Mouse (Mus musculus) kidney, embryonic 15.5 days (tissue): ENCODE data around the gene Ckap5. TPM values are rescaled to one million over a fixed set of nuclear protein-coding genes. Genes with fewer than 3 reads are reported as not detected.
"Not testable (repeated sequence)": the region's sequence is repeated elsewhere in the genome, so short reads cannot be mapped to it uniquely, and the experiment has no call there.

Experiments used
- ATAC-seq: fragments of 200-750 bp; cut with Nextera tagmentation; replicated peaks from 2 replicates; pipeline ENCODE4 v1.8.0; 2017; ENCODE audit warnings: moderate TSS enrichment; ENCODE audit not compliant: low FRiP score
- H3K27ac ChIP-seq: fragments of 300-500 bp; sonication (generic); 2 replicates; pipeline ENCODE4 v1.5.1; 2015; ENCODE audit warnings: mild to moderate bottlenecking, inconsistent platforms
- H3K27me3 ChIP-seq: fragments of 300-500 bp; sonication (generic); 2 replicates; pipeline ENCODE4 v1.6.1; 2015; ENCODE audit warnings: inconsistent platforms
- H3K36me3 ChIP-seq: fragments of 300-500 bp; sonication (generic); 2 replicates; pipeline ENCODE4 v1.6.1; 2015; ENCODE audit warnings: inconsistent platforms
- H3K4me1 ChIP-seq: fragments of 300-500 bp; sonication (generic); 2 replicates; pipeline ENCODE4 v1.6.1; 2015; ENCODE audit warnings: inconsistent platforms
- H3K4me2 ChIP-seq: fragments of 300-500 bp; sonication (generic); 2 replicates; pipeline ENCODE4 v1.6.1; 2015; ENCODE audit warnings: moderate library complexity, mild to moderate bottlenecking, inconsistent platforms
- H3K4me3 ChIP-seq: fragments of 300-500 bp; sonication (generic); replicated peaks from 2 replicates; pipeline ENCODE4 v1.5.1; 2015; ENCODE audit warnings: mild to moderate bottlenecking, inconsistent platforms
- H3K9ac ChIP-seq: fragments of 300-500 bp; sonication (generic); 2 replicates; pipeline ENCODE4 v1.6.1; 2015; ENCODE audit warnings: mild to moderate bottlenecking, inconsistent platforms
- H3K9me3 ChIP-seq: fragments of 300-500 bp; sonication (generic); replicated peaks from 2 replicates; pipeline ENCODE4 v1.6.1; 2016; ENCODE audit warnings: inconsistent platforms
- WGBS: fragments of 180-500 bp; shearing (Covaris S2); methylation state at CpG from one replicate; pipeline ENCODE4 v1.1.7; 2015; ENCODE audit warnings: mixed read lengths; 5-methylcytosine and 5-hydroxymethylcytosine counted together
- polyA plus RNA-seq: library from polyadenylated mRNA; unstranded; fragments of >200 nt; fragmentation: Nextera tagmentation; extraction: Ambion mirVana; gene quantifications from 2 replicates; pipeline ENCODE4 v1.2.1, GENCODE M21; 2015

The Ckap5 gene
- polyA plus RNA-seq, 1 experiment from 2014 or later, result 83.3 TPM

- no peaks in the 10 kb centered on the region for H3K27me3 ChIP-seq
- 0% methylated on average over 15 of the region's 15 CpGs for WGBS
- peak overlapping the region; percentile 98 for H3K4me3 ChIP-seq
- peaks cover 5% of the 10 kb centered on the region; the same call in 1 of the 2 replicates for H3K4me1 ChIP-seq
- peaks cover 18% of the 10 kb centered on the region for H3K36me3 ChIP-seq
- H3K27ac ChIP-seq, result peak overlapping the region; percentile 90
- peak overlapping the region; percentile 71 for H3K4me2 ChIP-seq
- ATAC-seq, result no peak; the same call in 1 of the 2 replicates
- peak overlapping the region; percentile 99 for H3K9ac ChIP-seq
- no peaks in the 10 kb centered on the region for H3K9me3 ChIP-seq
Observed at GRCm38 (mm10) chr2:91527147-91527486, 555 bp downstream of the Ckap5 start.

- Histone ChIP-seq H3K4me2 (peak overlapping the region; percentile 56), H3K4me3 (peak overlapping the region; percentile 39), H3K27ac (peak overlapping the region; percentile 59; the same call in 1 of the 2 replicates), H3K9me3 (no peaks in the 10 kb centered on the region), H3K36me3 (peaks cover 4% of the 10 kb centered on the region; the same call in 1 of the 2 replicates), H3K27me3 (no peaks in the 10 kb centered on the region), H3K9ac (0 out of 2 replicates have a peak overlapping the region, but pooled peaks have one; percentile 19), H3K4me1 (peaks cover 7% of the 10 kb centered on the region)
- peak; percentile 93 for ATAC-seq
- 3% methylated on average over 17 of the region's 17 CpGs for WGBS
Observed at GRCm38 (mm10) chr2:91537588-91538205, 11.1 kb downstream of the Ckap5 start.

GRCm38 (mm10) chr2:91568125-91568524, 41.6 kb downstream of the Ckap5 start:
- Histone ChIP-seq H3K4me2 (no peak overlapping the region), H3K4me3 (no peak overlapping the region), H3K27ac (no peak overlapping the region), H3K36me3 (peaks cover 84% of the 10 kb centered on the region), H3K9me3 (no peaks in the 10 kb centered on the region), H3K27me3 (no peaks in the 10 kb centered on the region), H3K4me1 (no peaks in the 10 kb centered on the region), H3K9ac (no peak overlapping the region)
- ATAC-seq, result no peak
- WGBS, result 84% methylated on average over 2 of the region's 2 CpGs

GRCm38 (mm10) chr2:91580894-91581293, 54.3 kb downstream of the Ckap5 start:
- Histone ChIP-seq H3K9me3 (0 out of 2 replicates have a peak, but pooled peaks cover 2% of the 10 kb centered on the region), H3K36me3 (peaks cover 84% of the 10 kb centered on the region), H3K27ac (no peak overlapping the region), H3K27me3 (no peaks in the 10 kb centered on the region), H3K4me2 (no peak overlapping the region), H3K9ac (no peak overlapping the region), H3K4me3 (no peak overlapping the region), H3K4me1 (no peaks in the 10 kb centered on the region)
- ATAC-seq, result no peak
- WGBS, result 97% methylated on average over 1 of the region's 1 CpGs

- Histone ChIP-seq H3K9ac (no peak overlapping the region), H3K27me3 (no peaks in the 10 kb centered on the region), H3K4me3 (no peak overlapping the region), H3K27ac (no peak overlapping the region), H3K4me2 (no peak overlapping the region), H3K9me3 (no peaks in the 10 kb centered on the region), H3K4me1 (no peaks in the 10 kb centered on the region), H3K36me3 (peaks cover 84% of the 10 kb centered on the region)
- WGBS, result 91% methylated on average over 1 of the region's 1 CpGs
- ATAC-seq, result no peak
Observed at GRCm38 (mm10) chr2:91586242-91586641, 59.7 kb downstream of the Ckap5 start.

- H3K4me3 ChIP-seq, result no peak overlapping the region
- no peaks in the 10 kb centered on the region for H3K4me1 ChIP-seq
- H3K27me3 ChIP-seq, result no peaks in the 10 kb centered on the region
- H3K4me2 ChIP-seq, result no peak overlapping the region
- H3K9ac ChIP-seq, result no peak overlapping the region
- H3K36me3 ChIP-seq, result peaks cover 92% of the 10 kb centered on the region
- no peaks in the 10 kb centered on the region for H3K9me3 ChIP-seq
- no peak for ATAC-seq
- 96% methylated on average over 4 of the region's 4 CpGs for WGBS
- no peak overlapping the region for H3K27ac ChIP-seq
Observed at GRCm38 (mm10) chr2:91600475-91600874, 73.9 kb downstream of the Ckap5 start.

- Histone ChIP-seq H3K9me3 (no peaks in the 10 kb centered on the region), H3K36me3 (peaks cover 92% of the 10 kb centered on the region), H3K27ac (no peak overlapping the region), H3K4me3 (no peak overlapping the region), H3K27me3 (no peaks in the 10 kb centered on the region), H3K4me1 (no peaks in the 10 kb centered on the region), H3K9ac (no peak overlapping the region), H3K4me2 (no peak overlapping the region)
- whole genome bisulfite sequencing, result 89% methylated on average over 4 of the region's 4 CpGs
- ATAC-seq, result no peak
Observed at GRCm38 (mm10) chr2:91602389-91602788, 75.8 kb downstream of the Ckap5 start.

GRCm38 (mm10) chr2:91609370-91609769, 82.8 kb downstream of the Ckap5 start:
- not testable (repeated sequence) for H3K4me1 ChIP-seq, H3K4me2 ChIP-seq, H3K9ac ChIP-seq, ATAC-seq, H3K4me3 ChIP-seq, H3K27ac ChIP-seq, H3K27me3 ChIP-seq, H3K9me3 ChIP-seq
- H3K36me3 ChIP-seq, result peaks cover 82% of the 10 kb centered on the region

- Histone ChIP-seq H3K4me2 (no peak overlapping the region), H3K27me3 (no peaks in the 10 kb centered on the region), H3K27ac (no peak overlapping the region), H3K9me3 (no peaks in the 10 kb centered on the region), H3K9ac (no peak overlapping the region), H3K4me1 (no peaks in the 10 kb centered on the region), H3K4me3 (no peak overlapping the region), H3K36me3 (peaks cover 68% of the 10 kb centered on the region)
- 91% methylated on average over 5 of the region's 5 CpGs for WGBS
- ATAC-seq, result no peak
Observed at GRCm38 (mm10) chr2:91622356-91622755, 95.8 kb downstream of the Ckap5 start.

- H3K4me1 ChIP-seq, ATAC-seq, H3K9ac ChIP-seq, H3K4me2 ChIP-seq, H3K9me3 ChIP-seq, H3K4me3 ChIP-seq, H3K27ac ChIP-seq, H3K27me3 ChIP-seq: not testable (repeated sequence)
- WGBS, result 98% methylated on average over 7 of the region's 7 CpGs
- H3K36me3 ChIP-seq, result peaks cover 58% of the 10 kb centered on the region
Observed at GRCm38 (mm10) chr2:91623366-91623765, 96.8 kb downstream of the Ckap5 start.

- Histone ChIP-seq H3K27ac (no peak overlapping the region), H3K4me3 (no peak overlapping the region), H3K4me1 (no peaks in the 10 kb centered on the region), H3K36me3 (peaks cover 17% of the 10 kb centered on the region), H3K4me2 (no peak overlapping the region), H3K9ac (no peak overlapping the region), H3K9me3 (no peaks in the 10 kb centered on the region), H3K27me3 (no peaks in the 10 kb centered on the region)
- ATAC-seq, result no peak
- 76% methylated on average over 5 of the region's 5 CpGs for WGBS
Observed at GRCm38 (mm10) chr2:91627486-91627885, 100.9 kb downstream of the Ckap5 start.

- 90% methylated on average over 8 of the region's 8 CpGs for WGBS
- H3K4me3 ChIP-seq, result no peak overlapping the region
- H3K4me1 ChIP-seq, result no peaks in the 10 kb centered on the region
- no peak overlapping the region for H3K4me2 ChIP-seq
- no peaks in the 10 kb centered on the region for H3K9me3 ChIP-seq
- no peak for ATAC-seq
- H3K36me3 ChIP-seq, result peaks cover 10% of the 10 kb centered on the region
- no peak overlapping the region for H3K27ac ChIP-seq
- no peaks in the 10 kb centered on the region for H3K27me3 ChIP-seq
- H3K9ac ChIP-seq, result no peak overlapping the region
Observed at GRCm38 (mm10) chr2:91628171-91628570, 101.6 kb downstream of the Ckap5 start.

- no peaks in the 10 kb centered on the region for H3K9me3 ChIP-seq
- ATAC-seq, result no peak
Observed at GRCm38 (mm10) chr2:91629682-91630081, 103.1 kb downstream of the Ckap5 start.

More at GRCm38 (mm10) chr2:91629682-91630081, 103.1 kb downstream of the Ckap5 start:
- H3K27me3 ChIP-seq, result no peaks in the 10 kb centered on the region
- H3K4me3 ChIP-seq, result no peak overlapping the region
- H3K27ac ChIP-seq, result no peak overlapping the region
- no peak overlapping the region for H3K4me2 ChIP-seq
- WGBS, result 82% methylated on average over 18 of the region's 18 CpGs
- H3K9ac ChIP-seq, result no peak overlapping the region
- no peaks in the 10 kb centered on the region for H3K36me3 ChIP-seq
- H3K4me1 ChIP-seq, result no peaks in the 10 kb centered on the region
